Mouse (Mus musculus) hindbrain, postnatal 0 days (tissue): Measurements from ENCODE around the gene Rfesd. TPM values are rescaled to one million over a fixed set of nuclear protein-coding genes. Genes with fewer than 3 reads are reported as not detected.

Source experiments
- ATAC-seq: fragments of 200-750 bp; cut with Nextera tagmentation; 2 replicates; pipeline ENCODE4 v1.8.0; 2017; ENCODE audit warnings: mild to moderate bottlenecking, moderate TSS enrichment, moderate library complexity
- DNase-seq: peaks from one replicate; pipeline ENCODE4 v3.0.0-alpha.2; 2015; ENCODE audit warnings: low spot score
- H3K27ac ChIP-seq: fragments of 300-500 bp; sonication (generic); 2 replicates; pipeline ENCODE4 v1.5.1; 2014; ENCODE audit warnings: mild to moderate bottlenecking
- H3K27me3 ChIP-seq: fragments of 300-500 bp; sonication (generic); 2 replicates; pipeline ENCODE4 v1.6.1; 2014; ENCODE audit warnings: low read length, mixed read lengths; ENCODE audit not compliant: insufficient read depth
- H3K36me3 ChIP-seq: fragments of 300-500 bp; sonication (generic); 2 replicates; pipeline ENCODE4 v1.6.1; 2014; ENCODE audit warnings: low read length, mixed read lengths; ENCODE audit not compliant: insufficient read depth
- H3K4me1 ChIP-seq: fragments of 300-500 bp; sonication (generic); 2 replicates; pipeline ENCODE4 v1.6.1; 2014; ENCODE audit warnings: antibody characterized with exemption, low read length, mixed read lengths; ENCODE audit not compliant: insufficient read depth
- H3K4me2 ChIP-seq: fragments of 300-500 bp; sonication (generic); 2 replicates; pipeline ENCODE4 v1.6.1; 2014; ENCODE audit warnings: low read depth, mild to moderate bottlenecking, low read length, moderate library complexity, mixed read lengths
- H3K4me3 ChIP-seq: fragments of 300-500 bp; sonication (generic); 2 replicates; pipeline ENCODE4 v1.5.1; 2014; ENCODE audit warnings: low read length
- H3K9ac ChIP-seq: fragments of 300-500 bp; sonication (generic); replicated peaks from 2 replicates; pipeline ENCODE4 v1.6.1; 2014; ENCODE audit warnings: mild to moderate bottlenecking, low read length, moderate library complexity, mixed read lengths
- H3K9me3 ChIP-seq: fragments of 300-500 bp; sonication (generic); 2 replicates; pipeline ENCODE4 v1.6.1; 2016; ENCODE audit warnings: low read length, mixed read lengths
- CTCF ChIP-seq: IDR thresholded peaks from 2 replicates; pipeline ENCODE4 v1.5.1; 2016; ENCODE audit warnings: antibody characterized with exemption, control low read depth, low read depth
- WGBS: fragments of 180-500 bp; shearing (Covaris S2); extraction: QIAGEN DNeasy Blood & Tissue Kit; methylation state at CpG from one replicate; pipeline ENCODE4 v1.1.7; 2014; 5-methylcytosine and 5-hydroxymethylcytosine counted together
- polyA plus RNA-seq: library from polyadenylated mRNA; unstranded; fragments of >200 nt; fragmentation: Nextera tagmentation; extraction: Ambion mirVana; gene quantifications from 2 replicates; pipeline ENCODE4 v1.2.1, GENCODE M21; 2015
- total RNA-seq: library from RNA; depleted of rRNA; stranded (reverse); fragments of >200 nt; gene quantifications from 2 replicates; pipeline ENCODE4 v1.2.3, GENCODE M21; 2014

Gene Rfesd
- total and polyA plus RNA-seq, 2 experiments from 2014 or later: 16.3 to 23.9 TPM

- no peaks in the 10 kb centered on the region for H3K36me3 ChIP-seq
- peak overlapping the region; percentile 98 for H3K4me2 ChIP-seq
- ATAC-seq (no peak), DNase-seq (no peak)
- TF ChIP-seq CTCF: no peak
- H3K27me3 ChIP-seq: 0 out of 2 replicates have a peak, but pooled peaks cover 7% of the 10 kb centered on the region
- no peak overlapping the region for H3K4me3 ChIP-seq
- H3K9me3 ChIP-seq: no peaks in the 10 kb centered on the region
- no peak overlapping the region for H3K27ac ChIP-seq
- 72% methylated on average over 10 of the region's 10 CpGs for WGBS
- no peaks in the 10 kb centered on the region for H3K4me1 ChIP-seq
- H3K9ac ChIP-seq: no peak overlapping the region
Observed at GRCm38 (mm10) chr13:76057267-76058069, 38.9 kb upstream of the Rfesd start.

GRCm38 (mm10) chr13:76056896-76057266 lies 38.4 kb upstream of the Rfesd start, which contains the start of gene Gpr150:
Gpr150 (minus strand) TSS chr13:76056996.
- Histone ChIP-seq H3K9ac (peak within 1 kb of the TSS; percentile 54), H3K36me3 (no peaks in the 10 kb centered on the region), H3K4me1 (no peaks in the 10 kb centered on the region), H3K27me3 (0 out of 2 replicates have a peak, but pooled peaks cover 7% of the 10 kb centered on the region), H3K9me3 (no peaks in the 10 kb centered on the region), H3K4me2 (peak within 1 kb of the TSS; percentile 98), H3K27ac (peak within 1 kb of the TSS; percentile 54), H3K4me3 (peak within 1 kb of the TSS; percentile 57)
- WGBS: 14% methylated on average over 10 of the region's 10 CpGs
- DNase-seq (no peak), ATAC-seq (peak; percentile 13; the same call in 1 of the 2 replicates)
- no peak for TF ChIP-seq CTCF

DNA sequence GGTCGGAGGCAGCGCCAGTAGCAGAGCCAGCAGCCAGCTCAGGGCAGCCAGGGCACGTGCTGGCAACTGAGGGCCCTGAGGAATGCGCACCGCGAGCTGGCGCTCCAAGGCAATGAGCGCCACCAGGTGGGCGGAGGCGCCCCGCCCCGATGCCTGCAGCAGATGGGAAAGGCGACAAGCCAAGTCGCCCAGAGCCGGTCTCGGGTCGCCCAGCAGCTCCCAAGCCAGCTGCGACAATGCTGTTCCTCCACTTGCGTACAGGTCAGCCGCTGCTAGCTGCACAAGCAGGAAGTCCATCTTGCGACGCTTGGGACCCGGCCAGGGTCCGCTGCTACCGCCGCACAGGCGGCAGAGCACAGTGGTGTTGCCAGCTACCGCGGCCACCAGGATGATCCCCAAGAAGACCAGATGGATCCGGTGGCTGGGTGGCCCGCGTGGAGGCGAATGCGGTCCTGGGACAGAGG lies 37.8 kb upstream of the Rfesd start:
- peak; percentile 81 for DNase-seq
- peak overlapping the region; percentile 54 for H3K27ac ChIP-seq
- WGBS: under 1% methylated on average over 34 of the region's 34 CpGs
- no peaks in the 10 kb centered on the region for H3K4me1 ChIP-seq
- peak; percentile 91 for ATAC-seq
- no peaks in the 10 kb centered on the region for H3K36me3 ChIP-seq
- 0 out of 2 replicates have a peak, but pooled peaks cover 7% of the 10 kb centered on the region for H3K27me3 ChIP-seq
- H3K4me3 ChIP-seq: peak overlapping the region; percentile 57
- no peaks in the 10 kb centered on the region for H3K9me3 ChIP-seq
- peak; percentile 57 for TF ChIP-seq CTCF
- peak overlapping the region; percentile 98 for H3K4me2 ChIP-seq
- H3K9ac ChIP-seq: peak overlapping the region; percentile 54

DNA sequence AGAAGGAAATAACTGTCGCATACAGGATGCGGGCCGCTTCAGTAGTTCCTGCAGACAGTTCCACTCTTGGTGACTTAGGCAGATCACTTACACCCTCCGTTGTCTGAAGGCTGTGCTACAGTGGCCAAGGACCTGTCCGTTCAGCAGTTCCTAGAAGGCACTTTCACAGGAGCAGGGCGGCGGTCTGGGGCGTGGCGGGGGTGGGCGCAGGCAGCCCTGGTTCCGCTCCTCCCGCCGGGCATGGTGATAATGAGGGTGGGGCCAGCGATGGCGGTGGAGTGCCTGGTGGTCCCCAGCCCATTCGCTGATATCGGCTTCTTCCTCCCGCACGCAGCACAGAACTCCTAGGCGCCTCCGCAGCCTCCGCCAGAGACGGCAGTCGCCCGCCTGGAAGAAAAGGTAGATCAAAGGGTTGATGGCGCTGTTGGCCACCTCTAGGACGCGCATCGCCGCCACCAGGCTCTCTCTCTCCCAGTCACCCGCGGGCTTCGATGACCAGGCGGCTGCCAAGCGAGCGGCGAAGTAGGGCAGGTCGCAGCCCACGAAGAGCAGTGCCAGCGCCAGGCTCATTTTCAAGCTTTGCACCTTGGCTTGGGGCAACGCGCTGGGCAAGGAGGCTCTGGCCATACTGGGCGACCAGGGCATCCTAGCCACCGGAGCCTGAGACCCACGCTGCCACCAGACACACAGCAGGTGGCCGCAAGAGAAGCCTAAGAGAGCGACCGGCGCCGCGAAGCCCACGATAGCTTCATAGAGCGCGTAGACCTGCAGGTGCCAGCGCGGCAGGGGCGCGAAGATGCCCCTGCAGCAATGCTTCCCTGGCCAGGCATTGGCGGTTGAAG lies 37.1 kb upstream of the Rfesd start:
- WGBS: under 1% methylated on average over 58 of the region's 59 CpGs
- no peaks in the 10 kb centered on the region for H3K4me1 ChIP-seq
- peak; percentile 53 for DNase-seq
- H3K36me3 ChIP-seq: no peaks in the 10 kb centered on the region
- peak overlapping the region; percentile 54 for H3K27ac ChIP-seq
- ATAC-seq: peak; percentile 67
- no peak; the same call in 1 of the 2 replicates for TF ChIP-seq CTCF
- no peaks in the 10 kb centered on the region for H3K9me3 ChIP-seq
- H3K4me3 ChIP-seq: peak overlapping the region; percentile 57
- 0 out of 2 replicates have a peak, but pooled peaks cover 7% of the 10 kb centered on the region for H3K27me3 ChIP-seq
- H3K4me2 ChIP-seq: peak overlapping the region; percentile 98
- H3K9ac ChIP-seq: peak overlapping the region; percentile 54

- ATAC-seq (no peak), DNase-seq (no peak)
- H3K9ac ChIP-seq: no peak overlapping the region
- TF ChIP-seq CTCF: no peak
- H3K27ac ChIP-seq: no peak overlapping the region
- H3K9me3 ChIP-seq: peaks cover 4% of the 10 kb centered on the region; the same call in 1 of the 2 replicates
- H3K36me3 ChIP-seq: no peaks in the 10 kb centered on the region
- no peak overlapping the region for H3K4me2 ChIP-seq
- H3K27me3 ChIP-seq: no peaks in the 10 kb centered on the region
- no peak overlapping the region for H3K4me3 ChIP-seq
- H3K4me1 ChIP-seq: no peaks in the 10 kb centered on the region
Observed at GRCm38 (mm10) chr13:76044971-76045370, 26.5 kb upstream of the Rfesd start.

- Histone ChIP-seq H3K27me3 (no peaks in the 10 kb centered on the region), H3K4me3 (no peak overlapping the region), H3K4me2 (no peak overlapping the region), H3K36me3 (no peaks in the 10 kb centered on the region), H3K27ac (no peak overlapping the region), H3K4me1 (no peaks in the 10 kb centered on the region), H3K9me3 (no peaks in the 10 kb centered on the region), H3K9ac (no peak overlapping the region)
- 64% methylated on average over 1 of the region's 1 CpGs for WGBS
- no peak for ATAC-seq
- no peak for DNase-seq
- TF ChIP-seq CTCF: no peak
Observed at GRCm38 (mm10) chr13:76042455-76042854, 23.9 kb upstream of the Rfesd start.
